ENCODE assay signal across 8 mouse cellular contexts in genomic region chr11:117654934-117655291, GRCm38 (mm10). TPM values are rescaled to one million over a fixed set of nuclear protein-coding genes. Genes with fewer than 3 reads are reported as not detected.
A peak's percentile ranks its signal among the peaks of the same experiment; 100 is the strongest.
DNase-seq lines count a peak whose midpoint lies in the region; ATAC-seq and TF ChIP-seq lines count a peak whose summit lies in the region.

No protein-coding gene starts in this region.

- peak; percentile 28 for ATAC-seq in limb, embryonic 14.5 days (ENCODE audit: low FRiP score, low read depth)
- peak; percentile 17; the same call in 1 of the 2 replicates for ATAC-seq in stomach, embryonic 15.5 days (ENCODE audit: insufficient read depth, low FRiP score, low read depth)

- no peak for TF ChIP-seq CTCF in heart, adult 2 months (IDR thresholded peaks at IDR 0.05)

- DNase-seq in heart, adult 2 months, result no peak
- no peak for DNase-seq in heart, adult 18-20 months
- peak; percentile 33 for DNase-seq in urinary bladder, postnatal 25 days (ENCODE audit: low spot score)
- DNase-seq in urinary bladder, postnatal 4 days (ENCODE audit: low spot score in 2 of 2), result no peak
- DNase-seq in limb, embryonic 14.5 days (ENCODE audit: low spot score), result no peak
- DNase-seq in natural killer cell, adult 2 months (ENCODE audit: low spot score in 2 of 2), result no peak
- no peak for DNase-seq in layer of hippocampus, adult 9-10 months (ENCODE audit: low spot score)

- peak overlapping the region; percentile 95 for H3K9ac ChIP-seq in heart, adult 2 months (ENCODE audit: low read depth, low read length)
- peak overlapping the region; percentile 98 for H3K9ac ChIP-seq in limb, embryonic 14.5 days (ENCODE audit: low read depth, low read length, severe bottlenecking)
- H3K9ac ChIP-seq in stomach, embryonic 15.5 days, result peak overlapping the region; percentile 93

- no peak for TF ChIP-seq POLR2A in heart, adult 2 months (IDR thresholded peaks at IDR 0.05; ENCODE audit: insufficient read depth, low read depth, low read length)
- TF ChIP-seq POLR2A in limb, embryonic 14.5 days (IDR thresholded peaks at IDR 0.05; ENCODE audit: borderline replicate concordance, extremely low read depth, insufficient read depth, insufficient read length), result no peak

- peak overlapping the region; percentile 87 for H3K27ac ChIP-seq in heart, adult 2 months
- H3K27ac ChIP-seq in limb, embryonic 14.5 days (replicated peaks; ENCODE audit: low read depth, low read length), result peak overlapping the region; percentile 94
- H3K27ac ChIP-seq in stomach, embryonic 15.5 days, result peak overlapping the region; percentile 93

- no peaks in the 10 kb centered on the region for H3K9me3 ChIP-seq in limb, embryonic 14.5 days (ENCODE audit: control insufficient read depth, low read length)
- H3K9me3 ChIP-seq in stomach, embryonic 15.5 days, result no peaks in the 10 kb centered on the region

- H3K27me3 ChIP-seq in heart, adult 2 months (ENCODE audit: control insufficient read depth, insufficient read depth, low read length), result no peaks in the 10 kb centered on the region
- H3K27me3 ChIP-seq in limb, embryonic 14.5 days (ENCODE audit: control insufficient read depth, insufficient read depth, low read length), result no peaks in the 10 kb centered on the region
- peaks cover 3% of the 10 kb centered on the region; the same call in 1 of the 2 replicates for H3K27me3 ChIP-seq in stomach, embryonic 15.5 days (replicated peaks)

- peak overlapping the region; percentile 74 for H3K4me3 ChIP-seq in heart, adult 2 months
- H3K4me3 ChIP-seq in limb, embryonic 14.5 days (replicated peaks; ENCODE audit: low read length), result peak overlapping the region; percentile 90
- peak overlapping the region; percentile 86 for H3K4me3 ChIP-seq in stomach, embryonic 15.5 days (replicated peaks)

- H3K36me3 ChIP-seq in heart, adult 2 months (ENCODE audit: control insufficient read depth, insufficient read depth, low read length), result peaks cover 8% of the 10 kb centered on the region
- no peaks in the 10 kb centered on the region for H3K36me3 ChIP-seq in limb, embryonic 14.5 days (ENCODE audit: control insufficient read depth, insufficient read depth, low read length)
- H3K36me3 ChIP-seq in stomach, embryonic 15.5 days, result no peaks in the 10 kb centered on the region

- H3K79me2 ChIP-seq in heart, adult 2 months (replicated peaks; ENCODE audit: control insufficient read depth, insufficient read depth, low read length), result peaks cover 5% of the 10 kb centered on the region

- TF ChIP-seq EP300 in heart, adult 2 months (IDR thresholded peaks at IDR 0.05; ENCODE audit: insufficient read depth, low read depth, low read length), result no peak

- peaks cover 13% of the 10 kb centered on the region for H3K4me1 ChIP-seq in heart, adult 2 months (ENCODE audit: control insufficient read depth, insufficient read depth, low read length)
- H3K4me1 ChIP-seq in limb, embryonic 14.5 days (ENCODE audit: control insufficient read depth, insufficient read depth, low read length), result peaks cover 33% of the 10 kb centered on the region
- H3K4me1 ChIP-seq in stomach, embryonic 15.5 days, result peaks cover 22% of the 10 kb centered on the region

- 2% methylated on average over 50 of the region's 66 CpGs for WGBS in heart, adult 2 months
- WGBS in limb, embryonic 14.5 days, result 1% methylated on average over 14 of the region's 66 CpGs
- WGBS in stomach, embryonic 15.5 days, result under 1% methylated on average over 34 of the region's 66 CpGs

- peak overlapping the region; percentile 85 for H3K4me2 ChIP-seq in limb, embryonic 14.5 days (replicated peaks; ENCODE audit: low read depth, low read length, severe bottlenecking)
- peak overlapping the region; percentile 86 for H3K4me2 ChIP-seq in stomach, embryonic 15.5 days

- intact Hi-C loops in heart, adult 2 months (cut with DNase I), result loop anchor here (1.0 to 5.0 kb wide), 4 partner anchors 43 to 270 kb away; no protein-coding TSS in a partner anchor

RNA-seq across cellular contexts. Expression of gene Tnrc6c, which starts 0.8 kb away (rescaled TPM):
- total RNA-seq in heart, adult 2 months (2021), result 10 to 100 TPM; 28.5 to 30.3 TPM
- polyA plus RNA-seq in heart, adult 2 months (2012; rRNA removed), result 17.7 and 27.3 TPM in 2 replicates
- 10 to 100 TPM; 28.1 to 32.0 TPM for total RNA-seq in heart, adult 18-20 months (2021)
- polyA plus RNA-seq in limb, embryonic 14.5 days (2012; rRNA removed), result 34.7 and 43.7 TPM in 2 replicates
- 18.1 and 21.1 TPM in 2 replicates for polyA plus RNA-seq in limb, embryonic 14.5 days (2014; fragmentation: Nextera tagmentation; extraction: Ambion mirVana)
- polyA plus RNA-seq in stomach, embryonic 15.5 days (2015; fragmentation: Nextera tagmentation; extraction: Ambion mirVana), result 11.6 and 12.2 TPM in 2 replicates
